Mouse (Mus musculus): ENCODE measurements at regions not wholly inside any gene's neighbourhood (a gene's known extent, or its start where the extent isn't known, plus 50 kb on each side); places are given as distances from the start of the nearest gene placed in this dataset.

GRCm38 (mm10) chr9:35369063-35369462 is 51.9 kb upstream of the Cdon start:
- H3K9ac ChIP-seq (replicated peaks; ENCODE audit: low read depth, low read length) = no peak overlapping the region
- H3K4me3 ChIP-seq (replicated peaks; ENCODE audit: low read length) = no peak overlapping the region
- H3K36me3 ChIP-seq (ENCODE audit: control insufficient read depth, insufficient read depth) = no peaks in the 10 kb centered on the region
- no peak overlapping the region for H3K4me2 ChIP-seq (ENCODE audit: low read length)
- H3K4me1 ChIP-seq (replicated peaks; ENCODE audit: control insufficient read depth, insufficient read depth, low read length) = peaks cover 5% of the 10 kb centered on the region
- H3K27ac ChIP-seq (ENCODE audit: low read length) = no peak overlapping the region
- no peaks in the 10 kb centered on the region for H3K27me3 ChIP-seq (replicated peaks; ENCODE audit: control insufficient read depth, insufficient read depth, low read length)
- no peaks in the 10 kb centered on the region for H3K9me3 ChIP-seq (ENCODE audit: control insufficient read depth, low read length)
- 55% methylated on average over 5 of the region's 5 CpGs for WGBS
- no peak for ATAC-seq

GRCm38 (mm10) chr9:35370031-35370430 is 50.9 kb upstream of the Cdon start:
- H3K4me2 ChIP-seq (ENCODE audit: low read length) = no peak overlapping the region
- no peak overlapping the region for H3K27ac ChIP-seq (ENCODE audit: low read length)
- no peaks in the 10 kb centered on the region for H3K27me3 ChIP-seq (replicated peaks; ENCODE audit: control insufficient read depth, insufficient read depth, low read length)
- no peaks in the 10 kb centered on the region for H3K9me3 ChIP-seq (ENCODE audit: control insufficient read depth, low read length)
- H3K9ac ChIP-seq (replicated peaks; ENCODE audit: low read depth, low read length) = no peak overlapping the region
- H3K36me3 ChIP-seq (ENCODE audit: control insufficient read depth, insufficient read depth) = no peaks in the 10 kb centered on the region
- no peak overlapping the region for H3K4me3 ChIP-seq (replicated peaks; ENCODE audit: low read length)
- H3K4me1 ChIP-seq (replicated peaks; ENCODE audit: control insufficient read depth, insufficient read depth, low read length) = no peaks in the 10 kb centered on the region
- ATAC-seq = no peak
- 83% methylated on average over 3 of the region's 3 CpGs for WGBS

GRCm38 (mm10) chr9:35370895-35371294 is 50.0 kb upstream of the Cdon start:
- H3K9ac ChIP-seq (replicated peaks; ENCODE audit: low read depth, low read length) = no peak overlapping the region
- 83% methylated on average over 3 of the region's 3 CpGs for WGBS
- no peaks in the 10 kb centered on the region for H3K27me3 ChIP-seq (replicated peaks; ENCODE audit: control insufficient read depth, insufficient read depth, low read length)
- no peaks in the 10 kb centered on the region for H3K4me1 ChIP-seq (replicated peaks; ENCODE audit: control insufficient read depth, insufficient read depth, low read length)
- H3K4me3 ChIP-seq (replicated peaks; ENCODE audit: low read length) = no peak overlapping the region
- H3K9me3 ChIP-seq (ENCODE audit: control insufficient read depth, low read length) = no peaks in the 10 kb centered on the region
- no peaks in the 10 kb centered on the region for H3K36me3 ChIP-seq (ENCODE audit: control insufficient read depth, insufficient read depth)
- H3K4me2 ChIP-seq (ENCODE audit: low read length) = no peak overlapping the region
- H3K27ac ChIP-seq (ENCODE audit: low read length) = no peak overlapping the region
- no peak for ATAC-seq
